Mouse (Mus musculus): ENCODE measurements around the gene Mndal. TPM values are rescaled to one million over a fixed set of nuclear protein-coding genes. Genes with fewer than 3 reads are reported as not detected.
"Not testable (repeated sequence)": the region's sequence is repeated elsewhere in the genome, so short reads cannot be mapped to it uniquely, and the experiment has no call there.

Gene Mndal
- total RNA-seq (2014; rRNA removed) (8.4 and 10.9 TPM in 2 replicates), polyA plus RNA-seq (2012; rRNA removed) (0.86 and 2.6 TPM in 2 replicates)

DNA sequence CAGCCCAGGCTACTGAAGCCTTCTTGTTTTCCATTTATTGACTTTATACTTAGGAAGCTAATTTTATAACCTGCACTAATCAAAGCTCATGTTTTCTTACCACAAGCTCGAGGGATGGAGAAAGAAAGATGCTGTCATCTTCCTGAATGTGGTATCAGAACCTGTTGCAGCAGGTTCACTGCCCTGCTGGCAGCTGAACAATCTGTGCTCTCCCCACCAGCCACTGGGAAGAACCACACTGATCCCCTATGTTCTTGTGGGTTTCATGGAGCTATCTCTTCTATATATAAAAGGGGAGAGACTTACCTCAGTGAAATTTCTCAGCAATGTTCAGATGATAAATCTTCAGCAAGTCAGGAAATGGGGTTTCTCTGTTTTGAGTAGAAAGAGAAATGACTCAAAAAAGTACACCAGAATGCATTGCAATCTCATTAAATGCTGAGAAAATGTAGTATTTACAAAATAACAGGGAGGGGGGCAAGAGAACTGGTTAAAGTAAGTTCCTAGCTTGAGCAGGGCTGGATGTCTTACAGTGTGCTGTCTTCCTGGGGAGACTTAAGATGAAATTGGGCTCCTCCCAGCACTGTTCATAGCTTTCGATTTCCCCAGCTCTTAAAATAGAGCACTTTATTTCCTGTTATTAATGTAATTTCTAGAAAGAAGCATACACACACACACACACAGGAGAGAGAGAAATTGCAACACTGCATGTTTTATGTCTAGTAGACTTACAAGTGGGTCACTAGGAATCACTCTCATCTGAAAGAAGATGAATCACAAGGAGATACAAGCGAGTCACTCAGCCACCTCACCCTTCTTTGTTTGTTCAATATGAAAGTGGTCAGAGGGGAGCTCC, at the start of gene Mndal, which contains the start of gene Ifi203:
TSS of gene Mndal (minus strand) at position 568 of the 856 bp plus-strand sequence.
TSS of gene Ifi203 (minus strand) at position 749 of the 856 bp plus-strand sequence.
- H3K79me2 ChIP-seq (ENCODE audit: control insufficient read depth, insufficient read depth, low read length); H3K4me1 ChIP-seq (ENCODE audit: control insufficient read depth, insufficient read depth, low read length); H3K27me3 ChIP-seq (ENCODE audit: control insufficient read depth, insufficient read depth, low read length); H3K36me3 ChIP-seq (ENCODE audit: control insufficient read depth, insufficient read depth, low read length): not testable (repeated sequence)
- peak within 1 kb of the TSS; percentile 65 for H3K27ac ChIP-seq (replicated peaks; ENCODE audit: insufficient read depth, low read depth, low read length)
- peak within 1 kb of the TSS; percentile 47 for H3K4me3 ChIP-seq (ENCODE audit: insufficient read depth, low read depth, low read length)
- peak; percentile 8 for DNase-seq (ENCODE audit: extremely low read depth, low read depth, low spot score)
- H3K9ac ChIP-seq (ENCODE audit: low read depth, low read length): peak within 1 kb of the TSS; percentile 51
- WGBS: 41% methylated on average over 3 of the region's 3 CpGs

DNA sequence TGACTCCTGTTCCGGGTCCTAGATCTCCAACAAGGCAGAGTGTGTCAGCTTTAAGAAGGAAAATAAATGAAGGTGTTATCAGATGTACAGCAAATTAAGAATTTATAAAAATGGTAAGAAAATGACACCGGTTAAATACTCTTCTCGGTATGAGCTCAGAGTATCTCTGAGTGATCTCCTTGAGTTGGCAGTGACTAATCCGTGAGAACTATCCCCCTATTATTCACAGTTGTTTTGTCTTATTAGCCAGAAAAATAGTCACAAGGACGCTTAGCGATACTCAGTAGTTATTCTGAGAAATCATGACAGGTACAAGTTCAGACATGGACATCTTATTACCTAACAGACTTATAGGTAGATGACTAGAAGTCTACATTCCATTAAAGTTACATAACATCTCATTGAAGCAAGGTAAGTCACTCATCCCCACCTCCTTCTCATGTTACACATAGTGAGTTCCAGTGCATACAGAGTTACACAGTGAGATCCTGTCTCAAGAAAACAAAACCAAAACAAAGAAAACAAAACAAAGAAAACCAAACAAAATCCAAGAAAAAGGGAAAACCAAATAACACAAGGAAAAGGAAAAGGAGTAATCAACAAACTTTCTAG, 40.5 kb upstream of the Mndal start, which contains the start of gene Ifi202b:
TSS of gene Ifi202b (minus strand) at position 51 of the 612 bp plus-strand sequence.
- not testable (repeated sequence) for H3K4me3 ChIP-seq (ENCODE audit: insufficient read depth, low read depth, low read length); H3K27me3 ChIP-seq (ENCODE audit: control insufficient read depth, insufficient read depth, low read length); DNase-seq (ENCODE audit: extremely low read depth, low read depth, low spot score); H3K4me1 ChIP-seq (ENCODE audit: control insufficient read depth, insufficient read depth, low read length); H3K36me3 ChIP-seq (ENCODE audit: control insufficient read depth, insufficient read depth, low read length); H3K9ac ChIP-seq (ENCODE audit: low read depth, low read length); H3K79me2 ChIP-seq (ENCODE audit: control insufficient read depth, insufficient read depth, low read length); H3K27ac ChIP-seq (replicated peaks; ENCODE audit: insufficient read depth, low read depth, low read length)
- WGBS: 79% methylated on average over 6 of the region's 6 CpGs

DNA sequence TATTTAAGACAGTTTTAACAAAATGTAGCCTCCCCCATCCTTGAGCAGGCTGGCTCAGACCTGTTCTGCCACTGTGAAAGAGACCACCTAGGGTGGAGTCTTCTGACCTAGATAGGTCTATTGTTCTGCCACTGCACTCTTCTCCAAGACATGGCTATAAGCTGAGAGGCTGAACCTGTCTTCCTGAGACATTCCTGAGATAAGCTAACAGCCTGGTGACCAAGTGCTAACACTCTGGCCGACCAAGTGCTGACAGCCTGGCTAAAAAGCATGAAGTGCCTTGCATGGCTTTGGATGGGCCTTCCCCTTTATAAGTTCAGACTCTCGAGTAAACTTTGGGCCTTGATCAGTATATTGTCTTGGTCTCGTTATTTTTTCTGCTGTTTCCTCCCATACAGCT, 38.7 kb upstream of the Mndal start:
- not testable (repeated sequence) for H3K27ac ChIP-seq (replicated peaks; ENCODE audit: insufficient read depth, low read depth, low read length)

DNA sequence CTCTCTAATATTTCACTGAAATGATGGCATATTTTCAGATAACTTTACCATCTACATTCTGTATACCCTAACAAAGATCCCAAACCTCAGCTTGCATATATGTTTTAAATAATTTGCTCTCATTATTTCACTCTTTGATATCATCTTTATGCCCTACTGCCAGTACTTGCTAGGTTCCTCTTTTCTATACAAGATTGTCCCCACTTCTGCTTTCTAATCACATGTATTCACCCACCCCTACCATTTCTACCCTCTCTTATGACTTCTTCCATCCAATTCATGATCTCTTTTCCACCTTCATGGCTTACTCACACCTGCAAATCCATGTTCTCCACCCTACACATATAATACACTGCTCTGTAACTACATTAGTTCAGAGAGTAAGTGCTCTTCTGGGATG, 35.3 kb upstream of the Mndal start:
- Histone ChIP-seq H3K4me3 (ENCODE audit: insufficient read depth, low read depth, low read length) (no peak overlapping the region), H3K9ac (ENCODE audit: low read depth, low read length) (no peak overlapping the region), H3K79me2 (ENCODE audit: control insufficient read depth, insufficient read depth, low read length) (no peaks in the 10 kb centered on the region), H3K36me3 (ENCODE audit: control insufficient read depth, insufficient read depth, low read length) (no peaks in the 10 kb centered on the region), H3K27me3 (ENCODE audit: control insufficient read depth, insufficient read depth, low read length) (no peaks in the 10 kb centered on the region), H3K27ac (replicated peaks; ENCODE audit: insufficient read depth, low read depth, low read length) (no peak overlapping the region), H3K4me1 (ENCODE audit: control insufficient read depth, insufficient read depth, low read length) (no peaks in the 10 kb centered on the region)
- TF ChIP-seq CTCF (IDR thresholded peaks at IDR 0.05; ENCODE audit: low read depth, low read length) (no peak), POLR2A (IDR thresholded peaks at IDR 0.05; ENCODE audit: extremely low read depth, insufficient read depth, low read length) (no peak)
- DNase-seq (ENCODE audit: extremely low read depth, low read depth, low spot score): no peak

More for the DNA sequence above, 38.7 kb upstream of the Mndal start:
- DNase-seq (ENCODE audit: extremely low read depth, low read depth, low spot score); H3K79me2 ChIP-seq (ENCODE audit: control insufficient read depth, insufficient read depth, low read length); H3K4me3 ChIP-seq (ENCODE audit: insufficient read depth, low read depth, low read length); H3K27me3 ChIP-seq (ENCODE audit: control insufficient read depth, insufficient read depth, low read length); H3K4me1 ChIP-seq (ENCODE audit: control insufficient read depth, insufficient read depth, low read length); H3K9ac ChIP-seq (ENCODE audit: low read depth, low read length); H3K36me3 ChIP-seq (ENCODE audit: control insufficient read depth, insufficient read depth, low read length): not testable (repeated sequence)
- 16% methylated on average over 3 of the region's 3 CpGs for WGBS

DNA sequence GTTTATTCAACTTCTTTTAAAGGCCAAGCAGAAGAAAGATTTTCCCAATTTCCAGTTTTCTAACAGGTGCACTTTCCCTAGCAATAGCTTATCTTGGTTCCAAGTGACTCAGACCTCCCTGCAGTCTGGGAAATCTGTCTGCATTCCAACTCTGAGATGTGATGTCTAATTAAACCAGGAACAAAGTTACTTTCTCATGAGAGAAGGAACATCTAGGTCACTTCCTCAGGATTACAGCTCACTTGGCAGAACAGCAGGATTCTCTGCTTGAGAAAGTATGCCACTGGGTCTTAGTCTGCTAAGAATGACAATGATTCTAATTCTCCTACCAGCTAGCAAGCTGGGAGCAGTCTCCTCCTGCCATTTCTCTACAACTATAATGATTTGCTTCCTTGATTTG, 30.8 kb upstream of the Mndal start:
- no peaks in the 10 kb centered on the region for H3K36me3 ChIP-seq (ENCODE audit: control insufficient read depth, insufficient read depth, low read length)
- H3K4me1 ChIP-seq (ENCODE audit: control insufficient read depth, insufficient read depth, low read length): no peaks in the 10 kb centered on the region
- H3K27ac ChIP-seq (replicated peaks; ENCODE audit: insufficient read depth, low read depth, low read length): no peak overlapping the region
- H3K9ac ChIP-seq (ENCODE audit: low read depth, low read length): no peak overlapping the region
- no peaks in the 10 kb centered on the region for H3K27me3 ChIP-seq (ENCODE audit: control insufficient read depth, insufficient read depth, low read length)
- H3K4me3 ChIP-seq (ENCODE audit: insufficient read depth, low read depth, low read length): no peak overlapping the region
- TF ChIP-seq POLR2A (IDR thresholded peaks at IDR 0.05; ENCODE audit: extremely low read depth, insufficient read depth, low read length) (no peak), CTCF (IDR thresholded peaks at IDR 0.05; ENCODE audit: low read depth, low read length) (no peak)
- no peak for DNase-seq (ENCODE audit: extremely low read depth, low read depth, low spot score)
- no peaks in the 10 kb centered on the region for H3K79me2 ChIP-seq (ENCODE audit: control insufficient read depth, insufficient read depth, low read length)

DNA sequence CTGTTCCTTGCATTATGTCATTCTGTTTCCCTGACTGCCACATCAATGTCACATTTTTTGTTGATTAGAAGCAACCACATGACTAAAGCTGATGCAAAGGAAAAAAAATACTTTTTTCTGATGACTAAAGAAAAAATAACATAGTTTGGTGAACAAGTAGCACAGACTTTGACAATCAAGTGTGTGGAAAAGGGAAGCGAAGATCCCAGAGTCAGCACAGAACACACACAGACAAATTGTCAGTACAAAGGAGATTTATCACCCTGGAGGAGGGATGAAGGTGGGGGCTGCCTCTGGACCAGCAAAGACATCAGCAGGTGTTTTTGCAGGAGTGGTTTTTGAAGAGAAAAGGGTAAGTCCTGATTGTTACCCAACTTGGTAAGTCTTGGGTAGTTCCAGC, 19.2 kb upstream of the Mndal start:
- not testable (repeated sequence) for H3K4me3 ChIP-seq (ENCODE audit: insufficient read depth, low read depth, low read length); H3K27ac ChIP-seq (replicated peaks; ENCODE audit: insufficient read depth, low read depth, low read length); H3K27me3 ChIP-seq (ENCODE audit: control insufficient read depth, insufficient read depth, low read length); H3K36me3 ChIP-seq (ENCODE audit: control insufficient read depth, insufficient read depth, low read length); H3K4me1 ChIP-seq (ENCODE audit: control insufficient read depth, insufficient read depth, low read length); H3K9ac ChIP-seq (ENCODE audit: low read depth, low read length); H3K79me2 ChIP-seq (ENCODE audit: control insufficient read depth, insufficient read depth, low read length)
- WGBS: 56% methylated on average over 1 of the region's 1 CpGs
- peak; percentile 17 for DNase-seq (ENCODE audit: extremely low read depth, low read depth, low spot score)

DNA sequence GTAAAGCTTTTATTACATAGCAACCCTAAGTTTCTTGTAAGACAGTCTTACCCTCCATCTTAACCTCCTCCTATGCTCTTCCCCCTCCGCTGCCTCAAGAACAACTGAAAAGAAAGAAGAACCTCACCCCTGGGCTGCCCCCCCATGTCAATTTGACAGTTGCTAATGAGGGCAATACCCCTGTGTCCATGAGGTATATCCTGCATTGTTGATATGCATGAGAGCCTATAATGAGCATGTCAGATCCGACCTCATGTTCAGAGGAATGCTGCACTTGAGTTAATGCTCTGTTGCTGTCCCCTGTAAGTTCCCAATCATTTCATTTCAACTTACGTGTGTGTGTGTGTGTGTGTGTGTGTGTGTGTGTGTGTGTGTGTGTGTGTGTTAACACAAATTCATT, 17.7 kb upstream of the Mndal start:
- not testable (repeated sequence) for H3K27ac ChIP-seq (replicated peaks; ENCODE audit: insufficient read depth, low read depth, low read length)

DNA sequence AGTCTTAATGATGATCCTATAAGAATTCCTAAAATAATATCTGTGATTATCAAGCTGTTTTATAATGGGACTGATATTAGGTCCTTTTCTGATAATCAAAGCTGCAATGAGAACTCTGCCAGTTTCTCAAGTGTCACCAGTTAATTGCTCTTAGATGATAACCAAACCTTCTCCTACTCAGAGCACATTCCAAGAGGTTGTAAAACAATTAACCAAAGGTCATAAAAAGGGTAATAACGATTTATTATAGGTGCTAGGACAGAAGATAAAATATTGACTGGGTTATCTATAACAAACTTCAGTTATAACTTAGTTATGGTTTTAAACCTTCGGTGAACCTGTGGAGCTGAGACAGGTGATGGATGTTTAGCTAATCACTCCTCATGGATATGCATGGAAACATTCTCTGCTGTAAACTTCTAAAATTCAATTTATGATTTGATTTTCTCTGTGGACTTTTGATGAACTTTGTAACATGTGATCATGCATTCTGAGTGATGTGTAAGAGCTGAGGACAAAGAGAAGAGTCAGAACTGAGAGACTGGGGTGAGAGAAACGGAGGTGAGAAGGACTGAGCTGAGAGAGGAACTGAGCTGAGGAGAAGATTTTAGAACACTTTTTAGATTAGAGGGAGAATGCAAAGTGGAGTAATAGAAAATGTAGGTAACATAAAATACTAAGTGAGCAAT, 13.7 kb upstream of the Mndal start:
- DNase-seq (ENCODE audit: extremely low read depth, low read depth, low spot score); H3K4me3 ChIP-seq (ENCODE audit: insufficient read depth, low read depth, low read length); H3K27ac ChIP-seq (replicated peaks; ENCODE audit: insufficient read depth, low read depth, low read length); H3K79me2 ChIP-seq (ENCODE audit: control insufficient read depth, insufficient read depth, low read length); H3K36me3 ChIP-seq (ENCODE audit: control insufficient read depth, insufficient read depth, low read length); H3K27me3 ChIP-seq (ENCODE audit: control insufficient read depth, insufficient read depth, low read length); H3K9ac ChIP-seq (ENCODE audit: low read depth, low read length); H3K4me1 ChIP-seq (ENCODE audit: control insufficient read depth, insufficient read depth, low read length): not testable (repeated sequence)
- 59% methylated on average over 3 of the region's 3 CpGs for WGBS

More for the DNA sequence above, 17.7 kb upstream of the Mndal start:
- H3K36me3 ChIP-seq (ENCODE audit: control insufficient read depth, insufficient read depth, low read length); DNase-seq (ENCODE audit: extremely low read depth, low read depth, low spot score); H3K4me1 ChIP-seq (ENCODE audit: control insufficient read depth, insufficient read depth, low read length); H3K4me3 ChIP-seq (ENCODE audit: insufficient read depth, low read depth, low read length); H3K9ac ChIP-seq (ENCODE audit: low read depth, low read length); H3K79me2 ChIP-seq (ENCODE audit: control insufficient read depth, insufficient read depth, low read length); H3K27me3 ChIP-seq (ENCODE audit: control insufficient read depth, insufficient read depth, low read length): not testable (repeated sequence)
- 64% methylated on average over 3 of the region's 3 CpGs for WGBS
